8 mouse cellular contexts compared by ENCODE assay signal in the genomic region with DNA sequence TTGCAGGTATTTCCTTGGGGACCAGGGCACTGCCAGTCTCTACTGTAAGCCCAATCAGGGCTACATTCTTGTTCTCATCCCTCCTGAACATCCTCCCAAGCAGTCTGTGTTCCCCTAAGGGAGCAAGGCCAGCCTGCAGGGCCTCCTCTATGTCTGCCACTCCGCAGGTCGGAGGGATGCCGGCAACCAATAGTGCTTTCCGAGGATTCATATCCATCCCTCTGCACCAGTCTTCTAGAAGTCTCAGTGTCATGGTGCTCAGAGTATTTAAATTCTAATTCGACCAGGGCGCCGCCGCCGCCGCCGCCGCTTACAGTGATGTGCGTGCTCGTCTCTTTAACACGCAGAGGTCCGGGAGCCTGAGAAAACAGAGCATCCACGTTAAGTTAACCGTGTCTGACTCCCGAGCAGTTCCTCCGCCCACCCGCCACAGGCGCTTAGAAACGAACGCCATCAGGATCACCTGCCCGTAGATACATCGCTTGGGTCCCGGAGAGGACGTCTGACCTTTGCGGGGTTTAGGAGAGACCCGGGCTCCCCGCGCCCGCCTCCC. TPM values are rescaled to one million over a fixed set of nuclear protein-coding genes. Genes with fewer than 3 reads are reported as not detected.
A peak's percentile ranks its signal among the peaks of the same experiment; 100 is the strongest.
DNase-seq lines count a peak whose midpoint lies in the region; ATAC-seq and TF ChIP-seq lines count a peak whose summit lies in the region.

No protein-coding gene starts in this region.

- H3K27me3 ChIP-seq in hindbrain, embryonic 12.5 days, result no peaks in the 10 kb centered on the region
- no peaks in the 10 kb centered on the region for H3K27me3 ChIP-seq in midbrain, embryonic 12.5 days

- H3K4me2 ChIP-seq in hindbrain, embryonic 12.5 days (replicated peaks), result peak overlapping the region; percentile 91
- H3K4me2 ChIP-seq in midbrain, embryonic 12.5 days (replicated peaks), result peak overlapping the region; percentile 84

- peak overlapping the region; percentile 94 for H3K27ac ChIP-seq in layer of hippocampus, adult 2 months
- H3K27ac ChIP-seq in cortical plate, adult 2 months (ENCODE audit: insufficient read depth, low read length), result peak overlapping the region; percentile 93
- H3K27ac ChIP-seq in hindbrain, embryonic 12.5 days, result peak overlapping the region; percentile 96
- H3K27ac ChIP-seq in midbrain, embryonic 12.5 days (replicated peaks), result peak overlapping the region; percentile 93

- H3K9me3 ChIP-seq in hindbrain, embryonic 12.5 days (replicated peaks), result no peaks in the 10 kb centered on the region
- H3K9me3 ChIP-seq in midbrain, embryonic 12.5 days, result no peaks in the 10 kb centered on the region

- TF ChIP-seq CTCF in layer of hippocampus, adult 2 months (conservative IDR thresholded peaks at IDR 0.05), result no peak
- TF ChIP-seq CTCF in cortical plate, adult 2 months (IDR thresholded peaks at IDR 0.05; ENCODE audit: extremely low read depth, insufficient read depth, low read length), result no peak

- under 1% methylated on average over 33 of the region's 33 CpGs for WGBS in hindbrain, embryonic 12.5 days
- WGBS in midbrain, embryonic 12.5 days, result under 1% methylated on average over 33 of the region's 33 CpGs

- peak; percentile 80 for ATAC-seq in hindbrain, embryonic 12.5 days (ENCODE audit: low FRiP score)
- peak; percentile 72 for ATAC-seq in midbrain, embryonic 12.5 days (ENCODE audit: low FRiP score, low read depth)

- peak overlapping the region; percentile 93 for H3K9ac ChIP-seq in hindbrain, embryonic 12.5 days
- H3K9ac ChIP-seq in midbrain, embryonic 12.5 days (replicated peaks), result peak overlapping the region; percentile 87

- peaks cover 11% of the 10 kb centered on the region; the same call in 1 of the 2 replicates for H3K4me1 ChIP-seq in cortical plate, adult 2 months (ENCODE audit: control insufficient read depth, insufficient read depth, low read length)
- peaks cover 20% of the 10 kb centered on the region for H3K4me1 ChIP-seq in hindbrain, embryonic 12.5 days
- H3K4me1 ChIP-seq in midbrain, embryonic 12.5 days, result peaks cover 24% of the 10 kb centered on the region

- TF ChIP-seq POLR2A in cortical plate, adult 2 months (IDR thresholded peaks at IDR 0.05; ENCODE audit: extremely low read depth, insufficient read depth, low read length), result no peak

- no peak for DNase-seq in layer of hippocampus, adult 2 months (ENCODE audit: low spot score in 2 of 2)
- DNase-seq in layer of hippocampus, postnatal 14 days (ENCODE audit: low spot score in 2 of 2), result no peak
- no peak for DNase-seq in spleen, postnatal 10 days (ENCODE audit: low spot score in 2 of 2)
- no peak for DNase-seq in adrenal gland, postnatal 14 days
- DNase-seq in kidney, postnatal 14 days, result no peak

- peaks cover 4% of the 10 kb centered on the region; the same call in 1 of the 2 replicates for H3K36me3 ChIP-seq in hindbrain, embryonic 12.5 days
- H3K36me3 ChIP-seq in midbrain, embryonic 12.5 days, result peaks cover 6% of the 10 kb centered on the region

- H3K4me3 ChIP-seq in layer of hippocampus, adult 2 months, result peak overlapping the region; percentile 69
- H3K4me3 ChIP-seq in cortical plate, adult 2 months (ENCODE audit: insufficient read depth, low read length), result peak overlapping the region; percentile 91
- peak overlapping the region; percentile 95 for H3K4me3 ChIP-seq in hindbrain, embryonic 12.5 days
- peak overlapping the region; percentile 86 for H3K4me3 ChIP-seq in midbrain, embryonic 12.5 days

RNA-seq across cellular contexts. Expression of gene Moap1, which starts 0.3 kb away (rescaled TPM):
- 10 to 100 TPM; 24.3 to 24.9 TPM for total RNA-seq in layer of hippocampus, adult 2 months (2021)
- 10 to 100 TPM; 31.0 TPM for total RNA-seq in layer of hippocampus, postnatal 14 days (2021)
- polyA plus RNA-seq in cortical plate, adult 2 months (2012; rRNA removed), result 10.7 and 11.0 TPM in 2 replicates
- polyA plus RNA-seq in hindbrain, embryonic 12.5 days (2016; fragmentation: Nextera tagmentation; extraction: Ambion mirVana), result 35.1 and 38.2 TPM in 2 replicates
- polyA plus RNA-seq in midbrain, embryonic 12.5 days (2016; fragmentation: Nextera tagmentation; extraction: Ambion mirVana), result 36.8 and 41.6 TPM in 2 replicates
- 9.3 and 9.6 TPM in 2 replicates for total RNA-seq in adrenal gland, postnatal 14 days (2021)

RNA-seq across cellular contexts. Expression of gene Tmem251, which starts 0.5 kb away (rescaled TPM):
- total RNA-seq in layer of hippocampus, adult 2 months (2021), result 1 to 10 TPM; 5.1 TPM
- 1 to 10 TPM; 4.9 to 5.3 TPM for total RNA-seq in layer of hippocampus, postnatal 14 days (2021)
- 3.9 and 4.0 TPM in 2 replicates for polyA plus RNA-seq in cortical plate, adult 2 months (2012; rRNA removed)
- polyA plus RNA-seq in hindbrain, embryonic 12.5 days (2016; fragmentation: Nextera tagmentation; extraction: Ambion mirVana), result 10.8 and 11.7 TPM in 2 replicates
- 12.6 TPM in 2 replicates for polyA plus RNA-seq in midbrain, embryonic 12.5 days (2016; fragmentation: Nextera tagmentation; extraction: Ambion mirVana)
- 5.7 TPM in 2 replicates for total RNA-seq in adrenal gland, postnatal 14 days (2021)

RNA-seq across cellular contexts. Expression of gene Gm28051, which starts 14.5 kb away (rescaled TPM):
- total RNA-seq in layer of hippocampus, adult 2 months (2021), result not detected
- not detected for total RNA-seq in layer of hippocampus, postnatal 14 days (2021)
- not detected in 2 replicates for polyA plus RNA-seq in cortical plate, adult 2 months (2012; rRNA removed)
- polyA plus RNA-seq in hindbrain, embryonic 12.5 days (2016; fragmentation: Nextera tagmentation; extraction: Ambion mirVana), result not detected in 2 replicates
- not detected in 2 replicates for polyA plus RNA-seq in midbrain, embryonic 12.5 days (2016; fragmentation: Nextera tagmentation; extraction: Ambion mirVana)
- total RNA-seq in adrenal gland, postnatal 14 days (2021), result not detected in 2 replicates

RNA-seq across cellular contexts. Expression of gene Gon7, which starts 14.5 kb away (rescaled TPM):
- total RNA-seq in layer of hippocampus, adult 2 months (2021), result 10 to 100 TPM; 13.2 to 13.4 TPM
- total RNA-seq in layer of hippocampus, postnatal 14 days (2021), result 10 to 100 TPM; 12.7 to 13.3 TPM
- 10.8 and 11.2 TPM in 2 replicates for polyA plus RNA-seq in cortical plate, adult 2 months (2012; rRNA removed)
- 40.1 and 44.5 TPM in 2 replicates for polyA plus RNA-seq in hindbrain, embryonic 12.5 days (2016; fragmentation: Nextera tagmentation; extraction: Ambion mirVana)
- 46.0 and 48.2 TPM in 2 replicates for polyA plus RNA-seq in midbrain, embryonic 12.5 days (2016; fragmentation: Nextera tagmentation; extraction: Ambion mirVana)
- total RNA-seq in adrenal gland, postnatal 14 days (2021), result 15.6 and 16.9 TPM in 2 replicates

RNA-seq across cellular contexts. Expression of gene Ubr7, which starts 14.7 kb away (rescaled TPM):
- 10 to 100 TPM; 29.8 to 31.3 TPM for total RNA-seq in layer of hippocampus, adult 2 months (2021)
- 10 to 100 TPM; 30.9 to 31.4 TPM for total RNA-seq in layer of hippocampus, postnatal 14 days (2021)
- polyA plus RNA-seq in cortical plate, adult 2 months (2012; rRNA removed), result 31.7 and 33.6 TPM in 2 replicates
- 42.0 and 45.4 TPM in 2 replicates for polyA plus RNA-seq in hindbrain, embryonic 12.5 days (2016; fragmentation: Nextera tagmentation; extraction: Ambion mirVana)
- polyA plus RNA-seq in midbrain, embryonic 12.5 days (2016; fragmentation: Nextera tagmentation; extraction: Ambion mirVana), result 54.1 and 56.0 TPM in 2 replicates
- 32.4 and 36.4 TPM in 2 replicates for total RNA-seq in adrenal gland, postnatal 14 days (2021)
